Mouse (Mus musculus): ENCODE measurements around the gene 1520401A03Rik.
"Not testable (repeated sequence)": the region's sequence is repeated elsewhere in the genome, so short reads cannot be mapped to it uniquely, and the experiment has no call there.

The 1520401A03Rik gene

DNA sequence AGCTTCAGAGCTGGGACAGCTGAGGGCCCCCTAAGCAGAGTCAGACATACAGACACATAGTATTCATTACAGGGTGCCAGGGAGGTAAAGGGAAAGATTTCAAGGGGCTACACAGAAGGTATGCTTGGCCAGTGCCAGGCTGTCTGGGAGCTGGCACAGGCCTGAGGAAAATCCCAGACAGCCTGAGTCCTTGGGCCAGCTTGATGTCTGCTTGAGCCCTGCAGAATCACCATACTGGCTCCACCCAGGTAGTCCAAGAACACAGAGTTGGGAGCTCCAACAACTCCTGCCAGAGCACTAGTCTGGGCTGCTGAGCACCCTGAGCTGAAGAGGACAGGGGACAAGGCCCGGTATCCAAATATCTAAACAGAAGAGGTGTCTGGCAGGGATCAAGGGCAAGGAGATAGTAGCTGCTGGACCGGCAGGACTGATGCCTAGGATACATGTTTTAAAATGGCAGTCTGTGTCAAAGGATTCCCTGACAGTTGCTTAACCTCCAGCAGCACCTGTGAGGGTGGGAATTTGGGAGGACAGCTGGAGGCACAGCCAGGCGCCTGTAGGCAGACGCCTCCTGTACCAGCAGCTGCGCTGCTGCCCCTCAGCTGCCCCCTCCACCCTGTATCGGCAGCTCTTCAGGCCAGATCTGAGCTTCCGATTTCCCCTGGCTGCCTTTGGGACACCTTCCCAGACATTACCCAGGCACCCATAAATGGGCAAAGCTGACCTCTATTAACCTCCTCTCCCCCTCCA is at the start of gene 1520401A03Rik:
Gene 1520401A03Rik (minus strand): TSS at position 408 of the 750 bp plus-strand sequence.
- no peak for DNase-seq

DNA sequence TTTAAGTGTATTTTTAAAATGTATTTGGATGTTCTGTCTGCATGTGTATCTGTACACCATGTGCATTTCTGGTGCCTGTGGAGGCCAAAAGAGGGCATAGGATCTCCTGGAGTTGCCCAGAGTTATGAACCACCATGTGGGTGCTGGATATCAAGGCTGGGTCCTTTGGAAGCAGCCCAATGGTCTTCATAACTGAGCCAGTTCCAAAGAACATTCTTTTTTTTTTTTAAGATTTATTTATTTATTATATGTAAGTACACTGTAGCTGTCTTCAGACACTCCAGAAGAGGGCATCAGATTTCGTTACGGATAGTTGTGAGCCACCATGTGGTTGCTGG is 49.6 kb upstream of the 1520401A03Rik start:
- DNase-seq = not testable (repeated sequence)

DNA sequence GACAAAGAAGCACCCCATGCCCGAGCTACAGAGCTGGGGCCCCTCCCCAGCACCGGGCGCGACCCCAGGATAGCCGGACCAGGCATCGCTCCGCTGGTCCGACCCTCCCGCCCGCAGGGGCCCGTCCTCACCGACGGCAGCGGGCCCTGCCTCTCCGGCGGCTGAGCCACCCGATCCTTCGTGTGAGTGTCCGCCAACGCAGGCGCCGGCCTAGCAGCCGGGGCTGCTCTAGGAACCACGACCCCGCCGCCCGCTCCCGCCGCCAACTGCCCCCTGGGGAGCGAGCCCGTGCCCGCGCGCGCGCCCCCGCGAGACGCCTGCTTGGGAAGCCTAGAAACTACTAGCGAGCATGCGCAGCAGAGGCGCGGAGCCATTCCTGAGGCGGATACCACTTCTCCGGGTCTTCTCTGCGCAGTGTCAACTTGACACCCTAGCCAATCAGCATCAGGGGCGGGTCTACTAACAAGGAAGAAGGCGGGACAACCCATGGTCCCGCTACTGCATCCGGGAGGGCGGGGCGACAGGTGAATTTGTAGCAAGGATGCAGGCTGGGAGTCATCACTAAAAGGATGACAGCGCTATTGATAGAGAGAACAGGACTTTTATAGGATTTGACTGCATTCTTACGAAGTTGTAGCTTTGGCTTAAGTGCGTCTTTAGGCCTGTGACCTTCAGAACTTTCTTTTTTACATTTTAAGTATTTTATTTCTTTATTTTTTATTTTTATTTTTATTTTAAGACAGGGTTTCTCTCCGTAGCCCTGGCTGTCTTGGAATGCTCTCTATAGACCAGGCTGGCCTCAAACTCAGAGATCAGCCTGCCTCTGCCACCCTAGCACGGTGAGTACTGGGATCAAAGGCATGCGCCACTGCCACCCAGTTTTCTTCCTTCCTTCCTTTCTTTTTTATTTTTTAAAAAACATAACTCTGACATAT is 49.0 kb upstream of the 1520401A03Rik start, which contains the start of gene Flywch1:
Gene Flywch1 (minus strand): TSS at position 319 of the 935 bp plus-strand sequence.
- DNase-seq = peak; percentile 99

DNA sequence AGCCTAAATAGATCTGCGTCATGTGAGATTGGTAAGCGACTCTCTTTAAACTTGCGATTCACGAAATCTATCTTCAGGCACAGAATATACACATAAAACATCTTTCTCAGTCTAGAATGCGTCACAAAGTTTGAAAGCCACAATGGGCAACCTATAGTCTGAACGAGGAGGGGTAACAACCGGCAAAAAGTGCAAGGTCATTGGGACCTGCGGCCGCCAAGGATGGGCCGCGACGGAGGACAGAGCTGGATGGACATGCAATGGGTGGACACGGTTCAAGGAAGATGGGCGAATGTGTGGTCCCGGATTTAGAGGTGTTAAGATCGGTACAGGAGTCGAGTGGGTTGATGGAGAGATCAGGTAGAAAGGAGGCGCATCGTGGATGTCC is 48.3 kb upstream of the 1520401A03Rik start:
- no peak for DNase-seq

DNA sequence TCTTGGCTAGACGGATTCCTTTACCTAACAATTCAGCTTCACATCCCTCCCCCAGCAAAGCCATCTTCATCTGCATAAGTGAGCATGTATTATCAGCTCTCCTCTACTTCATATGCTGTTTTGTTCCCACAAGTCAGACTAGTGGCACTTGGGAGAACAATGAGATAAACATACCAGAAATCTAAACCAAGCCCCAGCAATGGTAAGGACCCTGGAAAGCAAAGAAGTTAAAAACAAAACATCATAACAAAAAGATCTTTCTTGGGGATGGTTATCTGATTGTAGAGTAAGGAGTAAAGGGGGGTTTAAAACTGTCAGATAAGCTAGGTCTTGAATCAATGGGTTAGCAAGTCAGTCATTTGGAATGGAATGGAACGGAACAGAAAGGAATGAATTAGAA is 47.9 kb upstream of the 1520401A03Rik start:
- no peak for DNase-seq

DNA sequence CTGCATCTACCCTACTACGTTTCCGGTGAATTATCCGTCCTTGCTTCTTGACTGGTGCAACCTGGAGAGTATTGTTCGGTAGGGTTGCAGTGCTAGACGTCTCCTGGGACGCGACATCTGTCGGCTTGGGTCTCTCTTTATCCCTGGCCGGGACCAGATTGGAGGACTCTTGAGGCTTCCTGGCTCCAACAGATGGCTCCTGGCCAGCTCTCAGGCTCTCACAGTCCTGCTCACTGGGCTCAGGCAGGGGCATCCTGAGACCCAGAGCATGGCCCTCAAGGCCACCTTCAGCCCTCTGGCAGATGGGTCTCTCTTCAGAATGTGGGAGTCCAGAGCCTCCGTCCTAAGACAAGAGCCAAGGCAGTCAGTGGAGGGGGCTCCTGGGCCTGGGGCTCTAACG is 40.4 kb upstream of the 1520401A03Rik start:
- no peak for DNase-seq

DNA sequence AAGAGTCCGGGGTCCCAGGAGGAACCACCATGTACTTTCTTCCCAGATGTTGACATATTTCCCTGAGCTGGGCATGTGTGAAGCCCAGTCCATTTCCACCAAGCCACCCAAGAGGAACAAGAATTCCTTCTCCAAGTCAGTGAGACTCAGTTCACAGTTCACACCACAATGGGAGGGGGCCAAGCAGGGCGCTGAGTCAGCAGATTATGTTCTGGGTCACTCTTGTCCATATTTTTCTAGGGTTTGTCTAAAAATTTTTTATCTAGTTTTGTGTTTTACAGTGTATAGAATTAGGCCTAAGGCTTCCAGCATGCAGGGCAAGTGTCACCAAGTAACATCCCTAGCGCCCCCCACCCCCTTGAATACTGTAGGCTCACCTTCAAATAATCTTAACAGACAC is 38.6 kb upstream of the 1520401A03Rik start:
- DNase-seq = no peak

DNA sequence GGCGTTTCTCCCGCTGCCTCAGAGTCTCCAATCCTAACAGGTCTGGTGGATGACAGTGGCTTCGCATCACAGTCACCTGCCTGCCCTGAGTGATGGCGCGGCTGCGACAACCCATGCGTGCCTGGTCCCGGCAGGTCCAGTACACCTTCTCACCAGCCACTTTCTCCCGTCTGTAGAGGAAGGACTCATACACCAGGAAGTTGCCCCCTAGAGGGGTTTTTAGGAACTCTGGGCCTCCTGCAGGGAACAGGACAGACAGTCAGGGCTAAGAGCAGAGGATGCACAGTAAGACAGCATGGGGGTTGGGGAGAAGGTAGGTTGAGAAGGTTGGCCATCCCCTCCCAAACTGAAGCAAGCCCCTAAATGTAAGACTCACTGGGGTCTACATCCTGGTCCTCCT is 37.6 kb upstream of the 1520401A03Rik start:
- no peak for DNase-seq

DNA sequence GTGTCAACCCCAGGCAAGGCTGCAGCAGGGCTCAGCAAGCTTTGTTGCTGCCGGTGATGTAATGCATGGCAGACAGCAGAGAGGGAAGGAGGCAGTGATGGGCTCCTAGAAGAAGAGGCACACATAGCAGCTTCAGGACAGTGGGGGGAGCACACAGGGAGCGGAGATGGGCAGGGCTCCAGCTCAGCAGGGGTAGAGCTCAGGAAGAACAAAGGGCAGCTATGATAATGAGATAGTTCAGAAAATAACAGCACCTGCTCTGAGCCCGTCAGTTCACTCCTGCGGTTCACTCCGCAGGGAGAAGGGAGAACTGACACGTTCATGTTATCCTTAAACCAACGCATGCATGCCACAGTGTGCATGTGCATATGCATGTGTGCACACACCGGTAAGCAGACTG is 36.2 kb upstream of the 1520401A03Rik start:
- DNase-seq = no peak

DNA sequence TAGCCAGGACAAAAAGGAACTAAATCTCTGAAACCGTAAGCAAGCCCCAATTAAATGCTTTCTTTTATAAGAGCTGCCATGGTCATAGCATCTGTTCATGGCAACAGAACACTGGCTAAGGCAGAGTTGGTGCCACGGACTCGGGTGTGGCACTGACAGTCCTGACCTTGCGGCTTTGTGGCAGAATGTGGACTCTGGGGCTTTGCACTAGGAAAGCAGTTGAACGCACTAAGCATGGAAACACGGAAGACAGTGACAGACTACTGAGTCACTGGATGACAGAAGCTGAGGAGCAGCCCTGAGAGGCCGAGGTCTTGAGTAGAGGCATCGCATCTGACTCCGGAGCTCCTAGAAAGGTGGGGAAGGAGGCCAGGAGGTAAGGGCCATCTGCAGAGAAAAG is 35.0 kb upstream of the 1520401A03Rik start:
- no peak for DNase-seq

DNA sequence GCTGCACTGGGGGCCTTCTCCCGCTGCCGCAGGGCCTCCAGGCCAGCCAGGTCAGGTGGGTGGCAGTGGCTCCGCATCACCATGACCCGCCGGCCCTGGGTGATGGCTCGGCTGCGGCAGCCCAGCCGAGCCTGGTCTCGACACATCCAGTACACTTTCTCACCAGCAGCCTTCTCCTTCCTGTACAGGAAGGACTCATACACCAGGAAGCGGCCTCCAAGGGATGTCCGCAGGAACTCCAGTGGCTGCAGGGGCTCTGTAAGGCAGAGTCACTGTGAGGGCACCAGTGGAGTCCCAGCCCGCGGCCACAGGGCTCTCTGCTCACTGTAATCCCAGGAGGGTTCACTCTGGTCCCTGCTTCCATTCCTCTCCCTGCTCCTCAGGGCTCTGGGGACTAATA is 33.1 kb upstream of the 1520401A03Rik start:
- no peak for DNase-seq

DNA sequence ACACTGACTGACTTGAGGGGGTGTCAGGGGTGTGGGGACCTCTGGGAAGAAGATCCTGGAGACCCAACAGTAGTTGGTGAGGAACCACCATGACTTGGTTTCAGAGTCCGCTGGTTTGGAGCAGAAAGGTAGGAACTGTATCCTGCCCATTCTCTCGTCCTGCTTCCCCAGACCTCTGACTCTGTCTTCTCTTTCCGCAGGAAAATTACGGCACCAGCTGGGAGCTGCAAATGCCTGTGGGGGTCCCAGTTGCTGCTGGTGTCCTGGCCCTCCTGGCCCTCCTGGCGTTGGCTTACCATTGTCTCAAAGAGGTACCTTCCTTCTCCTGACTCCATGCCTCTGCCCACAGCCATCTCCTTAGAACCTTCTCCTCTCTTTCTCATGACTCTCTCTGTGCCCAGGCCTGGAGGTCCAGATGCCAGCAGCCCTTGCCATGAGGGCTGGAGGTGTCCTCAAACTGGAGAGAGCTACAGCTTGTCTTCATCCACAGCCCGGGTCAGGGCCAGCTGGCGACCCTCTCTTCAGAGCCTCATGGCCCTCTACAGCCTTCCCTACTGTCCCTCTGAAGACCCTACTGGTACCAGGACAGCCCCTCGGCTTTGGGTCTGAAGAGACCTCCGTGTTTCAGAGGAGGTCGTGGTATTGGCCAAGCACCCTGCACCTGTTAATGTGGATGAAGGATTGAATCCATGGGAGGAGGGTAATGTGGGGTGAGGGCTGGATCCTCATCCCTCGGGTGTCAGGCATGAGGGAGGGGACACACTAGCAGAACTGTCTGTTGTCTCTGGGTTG is 27.0 kb upstream of the 1520401A03Rik start:
- DNase-seq = no peak

DNA sequence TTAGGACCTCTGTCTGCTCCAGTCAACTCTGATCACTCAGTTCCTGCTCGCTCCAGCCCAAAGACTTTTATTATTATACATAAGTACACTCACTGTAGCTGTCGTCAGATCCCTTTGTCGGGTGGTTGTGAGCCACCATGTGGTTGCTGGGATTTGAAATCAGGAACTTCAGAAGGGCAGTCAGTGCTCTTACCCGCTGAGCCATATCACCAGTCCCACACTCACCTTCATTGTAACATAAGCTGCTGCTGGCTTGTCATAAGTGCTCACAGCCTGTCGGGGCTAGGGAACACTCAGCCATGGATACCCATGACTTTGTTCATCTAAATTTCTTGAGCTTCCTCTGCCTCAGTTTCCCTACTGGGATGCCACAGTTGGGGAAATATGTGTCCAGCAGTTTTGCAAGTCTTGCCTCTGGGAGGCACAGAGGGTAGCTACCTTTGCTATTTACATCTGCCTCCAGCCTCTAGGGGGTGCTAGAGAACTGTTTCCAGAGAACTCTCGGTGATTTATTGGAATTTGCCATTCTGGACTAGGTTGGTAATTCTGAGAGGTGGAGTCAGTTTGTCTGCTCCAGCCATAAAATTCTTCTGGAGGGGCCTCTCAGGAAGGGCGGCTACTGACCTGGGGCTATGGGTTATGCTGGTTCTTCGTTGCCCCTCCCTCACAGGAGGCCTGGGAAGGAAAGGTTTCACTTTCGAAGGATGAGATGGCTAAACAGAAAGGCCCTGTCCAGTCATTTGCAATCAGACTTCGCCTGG is 26.2 kb upstream of the 1520401A03Rik start:
- peak; percentile 75 for DNase-seq

DNA sequence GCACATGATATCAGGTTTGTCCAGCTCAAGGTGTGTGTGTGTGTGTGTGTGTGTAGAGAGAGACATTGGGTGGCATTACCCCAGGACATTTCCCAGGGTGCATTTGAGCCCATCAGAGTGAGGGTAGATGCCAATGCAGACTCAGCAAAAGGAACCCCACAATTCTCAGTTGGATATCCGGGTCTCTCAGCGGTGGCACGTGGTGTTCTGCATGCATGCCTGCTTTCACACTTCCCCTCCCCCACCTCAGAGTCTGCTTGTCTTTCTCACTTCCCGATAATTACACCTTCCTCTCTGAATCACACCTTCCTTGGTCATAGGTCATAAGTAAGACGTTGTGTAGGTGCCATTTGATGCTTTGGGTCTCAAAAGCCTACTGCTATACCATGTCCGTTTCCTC is 25.4 kb upstream of the 1520401A03Rik start:
- no peak for DNase-seq

DNA sequence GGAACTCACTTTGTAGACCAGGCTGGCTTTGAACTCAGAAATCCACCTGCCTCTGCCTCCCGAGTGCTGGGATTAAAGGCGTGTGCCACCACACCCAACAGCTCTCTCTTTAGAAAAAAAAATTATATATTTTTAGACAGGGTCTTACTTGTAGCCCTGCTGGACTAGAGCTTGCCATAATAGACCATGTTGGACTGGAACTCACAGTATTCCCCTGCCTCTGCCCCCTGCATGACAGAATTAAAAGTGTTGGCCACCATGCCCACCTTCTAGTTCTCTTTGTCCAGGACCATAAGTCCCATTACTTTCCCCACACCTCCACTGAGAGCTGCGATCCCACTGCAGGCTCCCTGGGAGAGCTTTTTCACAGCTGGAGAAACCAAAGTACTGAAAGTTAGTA is 24.9 kb upstream of the 1520401A03Rik start:
- DNase-seq = no peak

DNA sequence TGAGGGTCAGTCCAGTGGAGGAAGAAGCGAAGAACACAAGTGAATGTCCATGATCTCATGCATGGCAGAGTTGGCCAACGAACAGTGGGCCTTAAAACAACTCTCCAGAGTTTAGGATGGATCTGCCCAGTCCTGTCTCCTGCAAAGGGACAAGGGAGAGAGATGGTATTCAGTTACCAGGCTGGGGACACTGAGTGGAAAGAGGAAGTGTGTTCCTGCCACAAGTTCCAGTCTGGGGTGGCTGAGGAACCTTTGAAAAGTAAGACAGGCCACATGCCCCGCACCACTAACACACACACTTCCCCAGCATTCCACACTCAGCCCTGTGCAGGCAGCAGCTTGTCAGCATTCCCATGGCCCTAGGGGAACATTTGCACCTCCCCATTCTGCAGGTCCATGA is 24.2 kb upstream of the 1520401A03Rik start:
- DNase-seq = no peak

DNA sequence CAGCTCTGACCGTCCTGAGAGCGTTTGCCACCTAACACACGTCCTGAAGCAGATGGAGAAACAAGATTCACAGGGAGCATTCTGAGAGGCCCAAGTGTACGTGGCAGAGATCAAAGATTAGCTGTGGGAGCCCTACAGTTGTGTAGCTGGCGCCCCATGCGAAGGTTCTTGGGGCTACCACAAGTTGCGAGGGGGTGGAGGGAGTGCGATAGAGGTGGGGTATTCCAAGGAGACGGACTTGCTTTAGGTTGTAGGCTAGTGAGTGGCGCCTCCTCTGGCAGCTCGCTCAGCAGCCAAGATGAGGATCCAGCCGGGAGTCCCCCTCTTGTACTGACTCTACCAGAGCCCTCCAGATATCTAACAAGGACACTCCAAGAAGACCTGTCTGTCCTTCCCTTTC is 23.7 kb upstream of the 1520401A03Rik start:
- DNase-seq = no peak

DNA sequence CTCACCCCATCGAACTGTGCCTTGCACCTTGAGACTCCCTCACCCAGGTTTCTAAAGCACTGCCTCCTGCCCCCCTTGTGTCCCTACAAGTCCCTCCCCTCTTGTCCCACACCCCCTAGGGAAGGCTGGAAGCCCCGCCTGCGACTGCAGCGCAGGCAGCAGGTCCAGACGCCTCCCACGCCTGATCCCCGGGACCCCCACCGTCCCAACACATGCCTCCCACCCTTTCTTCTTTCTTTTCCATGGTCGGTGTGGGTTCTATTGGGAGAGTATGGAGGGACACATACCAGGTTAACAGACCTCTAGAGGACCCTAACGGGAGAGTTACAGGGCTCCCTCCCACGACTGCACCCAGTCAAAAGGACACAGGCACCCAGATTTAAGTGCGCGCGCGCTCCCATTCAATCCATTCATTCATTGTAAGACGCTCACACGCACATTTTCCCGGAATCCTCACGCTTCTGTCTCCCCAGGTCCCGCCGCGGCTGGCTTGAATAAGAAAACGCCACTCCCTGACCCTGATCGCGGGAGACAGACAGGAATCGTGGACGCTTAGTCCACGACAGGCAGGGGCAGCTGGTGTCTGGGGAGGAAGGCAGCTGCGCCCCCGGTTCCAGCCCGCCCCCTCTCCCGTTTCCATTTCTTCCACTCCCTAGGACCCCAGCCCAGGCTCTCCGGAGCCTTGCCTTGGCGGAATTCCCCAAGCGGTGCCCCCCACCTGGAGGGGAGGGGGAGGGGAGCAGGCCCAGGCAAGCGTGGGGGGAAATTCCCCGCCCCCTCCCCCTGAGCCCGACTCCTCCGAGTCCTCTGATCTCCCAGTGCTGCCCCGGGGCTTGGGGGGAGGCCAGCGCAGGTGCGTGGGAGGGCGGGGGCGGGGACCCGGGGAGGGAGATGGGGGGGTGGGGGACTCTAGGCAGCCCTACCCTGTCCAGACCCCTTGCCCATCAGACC is 23.0 kb upstream of the 1520401A03Rik start, which contains the start of gene Kremen2:
Gene Kremen2 (minus strand): TSS at position 533 of the 951 bp plus-strand sequence.
- DNase-seq = no peak

DNA sequence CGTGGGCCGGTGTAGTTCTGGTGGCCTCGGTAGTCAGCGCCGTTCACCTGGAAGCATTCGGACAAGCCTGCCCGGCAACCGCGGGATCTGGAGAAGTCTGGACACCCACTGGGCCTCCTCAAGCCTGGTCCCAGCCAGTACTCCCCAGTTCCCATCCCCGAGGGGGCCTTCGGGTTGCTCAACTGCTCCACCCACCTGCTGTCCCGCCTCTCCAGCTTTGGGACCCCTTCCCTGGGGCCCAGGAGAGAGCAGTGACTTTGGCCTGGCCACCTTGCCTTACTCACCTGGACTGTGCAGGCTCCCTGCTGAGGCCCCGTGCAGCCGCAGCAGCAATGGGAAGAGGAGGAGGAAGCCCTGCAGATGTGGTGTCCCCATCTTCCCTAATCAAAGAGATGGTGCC is 22.1 kb upstream of the 1520401A03Rik start:
- DNase-seq = no peak

DNA sequence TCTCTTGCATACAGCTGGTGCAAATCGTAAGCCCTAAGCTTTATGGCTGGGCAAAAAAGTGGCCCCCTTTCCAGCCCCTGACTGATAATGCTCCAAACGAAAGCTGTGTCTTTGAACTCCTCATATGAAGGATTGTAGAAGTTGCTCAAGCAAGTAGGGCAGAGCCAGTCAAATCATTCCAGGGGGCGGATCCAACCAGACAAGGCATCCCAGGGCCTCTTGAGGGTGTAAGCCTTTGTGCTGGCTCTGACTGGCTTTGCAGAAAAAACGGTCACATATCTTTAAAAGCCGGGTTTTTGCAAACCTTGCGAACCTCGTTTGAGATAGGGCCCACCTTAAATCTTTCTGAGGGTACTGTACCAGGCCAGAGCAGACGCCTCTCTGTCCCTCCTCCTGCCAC is 21.5 kb upstream of the 1520401A03Rik start:
- DNase-seq = no peak

DNA sequence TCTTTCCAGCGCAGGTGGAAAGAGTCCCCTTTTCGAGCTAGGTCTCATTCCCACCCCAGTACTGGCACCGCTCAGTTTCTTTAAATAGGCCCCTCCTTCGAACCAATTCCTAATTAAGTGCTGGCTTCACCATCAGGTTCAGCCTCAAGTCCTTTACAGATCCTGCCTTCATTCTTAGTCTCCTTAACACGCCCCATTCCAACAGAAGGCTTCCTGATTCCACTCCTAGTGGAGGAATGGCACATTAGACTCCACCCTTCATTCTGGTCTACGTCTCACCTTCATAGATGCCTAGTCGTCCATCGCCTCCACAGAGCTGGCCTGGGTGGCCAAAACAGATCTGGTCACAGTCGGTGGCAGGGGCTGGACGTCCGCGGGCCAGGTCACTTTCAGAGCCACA is 20.4 kb upstream of the 1520401A03Rik start:
- DNase-seq = no peak

Measured in right cerebral cortex, adult 18-20 months (tissue).